Mouse (Mus musculus) kidney, embryonic 14.5 days (tissue): ENCODE data around the gene Hoxd9. TPM values are rescaled to one million over a fixed set of nuclear protein-coding genes. Genes with fewer than 3 reads are reported as not detected.

Experiments
- ATAC-seq: fragments of 200-750 bp; cut with Nextera tagmentation; 2 replicates; pipeline ENCODE4 v1.8.0; 2017; ENCODE audit warnings: moderate number of reproducible peaks, mild to moderate bottlenecking, moderate TSS enrichment, moderate library complexity; ENCODE audit not compliant: low FRiP score, low TSS enrichment
- H3K27ac ChIP-seq: fragments of 300-500 bp; sonication (generic); 2 replicates; pipeline ENCODE4 v1.5.1; 2014; ENCODE audit warnings: low read depth, mild to moderate bottlenecking, low read length, moderate library complexity, mixed read lengths
- H3K27me3 ChIP-seq: fragments of 300-500 bp; sonication (generic); 2 replicates; pipeline ENCODE4 v1.6.1; 2014; ENCODE audit warnings: mild to moderate bottlenecking, low read length; ENCODE audit not compliant: control insufficient read depth, insufficient read depth
- H3K36me3 ChIP-seq: fragments of 300-500 bp; sonication (generic); 2 replicates; pipeline ENCODE4 v1.6.1; 2014; ENCODE audit warnings: low read length, mixed read lengths; ENCODE audit not compliant: control insufficient read depth, insufficient read depth
- H3K4me1 ChIP-seq: fragments of 300-500 bp; sonication (generic); 2 replicates; pipeline ENCODE4 v1.6.1; 2014; ENCODE audit warnings: low read length, mixed read lengths; ENCODE audit not compliant: control insufficient read depth, insufficient read depth
- H3K4me2 ChIP-seq: fragments of 300-500 bp; sonication (generic); replicated peaks from 2 replicates; pipeline ENCODE4 v1.6.1; 2014; ENCODE audit warnings: low read depth, mild to moderate bottlenecking, low read length
- H3K4me3 ChIP-seq: fragments of 300-500 bp; sonication (generic); 2 replicates; pipeline ENCODE4 v1.5.1; 2014; ENCODE audit warnings: mild to moderate bottlenecking, low read length
- H3K9ac ChIP-seq: fragments of 300-500 bp; sonication (generic); 2 replicates; pipeline ENCODE4 v1.6.1; 2014; ENCODE audit warnings: low read depth, mild to moderate bottlenecking, low read length, moderate library complexity
- H3K9me3 ChIP-seq: fragments of 300-500 bp; sonication (generic); 2 replicates; pipeline ENCODE4 v1.6.1; 2016; ENCODE audit warnings: low read length; ENCODE audit not compliant: control insufficient read depth
- WGBS: fragments of 180-500 bp; shearing (Covaris S2); extraction: QIAGEN DNeasy Blood & Tissue Kit; methylation state at CpG from one replicate; pipeline ENCODE4 v1.1.7; 2014; 5-methylcytosine and 5-hydroxymethylcytosine counted together
- polyA plus RNA-seq: library from polyadenylated mRNA; unstranded; fragments of >200 nt; fragmentation: Nextera tagmentation; extraction: Ambion mirVana; gene quantifications from 2 replicates; pipeline ENCODE4 v1.2.1, GENCODE M21; 2014

Hoxd9 gene
- polyA plus RNA-seq, 1 experiment from 2014 or later = 36.2 TPM

GRCm38 (mm10) chr2:74740311-74741091, 43.0 kb downstream of the Hoxd9 start:
- peak overlapping the region; percentile 74 for H3K4me2 ChIP-seq
- no peaks in the 10 kb centered on the region; the same call in 1 of the 2 replicates for H3K36me3 ChIP-seq
- H3K9me3 ChIP-seq = no peaks in the 10 kb centered on the region
- peak; percentile 59 for ATAC-seq
- WGBS = 2% methylated on average over 43 of the region's 43 CpGs
- peaks cover 52% of the 10 kb centered on the region for H3K4me1 ChIP-seq
- no peaks in the 10 kb centered on the region for H3K27me3 ChIP-seq
- H3K4me3 ChIP-seq = peak overlapping the region; percentile 34
- peak overlapping the region; percentile 72 for H3K9ac ChIP-seq
- peak overlapping the region; percentile 95 for H3K27ac ChIP-seq

- no peak for ATAC-seq
Measured at GRCm38 (mm10) chr2:74741252-74741978, 43.9 kb downstream of the Hoxd9 start.

DNA sequence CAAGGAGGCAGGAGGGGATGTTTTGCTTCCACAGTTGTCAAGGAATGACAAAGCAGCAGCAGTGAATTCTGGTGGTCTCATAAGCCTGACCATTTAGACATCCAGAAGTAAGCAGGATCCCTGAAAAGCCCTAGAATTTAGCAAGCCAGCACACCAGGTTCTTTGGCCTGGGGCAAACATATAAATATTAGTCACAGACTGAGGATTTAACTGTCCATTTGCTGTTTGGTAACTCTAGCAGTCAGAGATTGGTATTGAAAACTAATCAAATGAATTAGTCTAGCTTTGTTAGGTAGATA, 44.4 kb downstream of the Hoxd9 start:
- H3K4me3 ChIP-seq = no peak overlapping the region

More at GRCm38 (mm10) chr2:74741252-74741978, 43.9 kb downstream of the Hoxd9 start:
- H3K9me3 ChIP-seq = no peaks in the 10 kb centered on the region
- H3K27me3 ChIP-seq = no peaks in the 10 kb centered on the region; the same call in 1 of the 2 replicates
- H3K4me1 ChIP-seq = peaks cover 49% of the 10 kb centered on the region
- peak overlapping the region; percentile 95 for H3K27ac ChIP-seq
- WGBS = 31% methylated on average over 2 of the region's 3 CpGs
- H3K4me2 ChIP-seq = no peak overlapping the region
- no peak overlapping the region for H3K4me3 ChIP-seq
- H3K9ac ChIP-seq = no peak overlapping the region
- no peaks in the 10 kb centered on the region; the same call in 1 of the 2 replicates for H3K36me3 ChIP-seq

DNA sequence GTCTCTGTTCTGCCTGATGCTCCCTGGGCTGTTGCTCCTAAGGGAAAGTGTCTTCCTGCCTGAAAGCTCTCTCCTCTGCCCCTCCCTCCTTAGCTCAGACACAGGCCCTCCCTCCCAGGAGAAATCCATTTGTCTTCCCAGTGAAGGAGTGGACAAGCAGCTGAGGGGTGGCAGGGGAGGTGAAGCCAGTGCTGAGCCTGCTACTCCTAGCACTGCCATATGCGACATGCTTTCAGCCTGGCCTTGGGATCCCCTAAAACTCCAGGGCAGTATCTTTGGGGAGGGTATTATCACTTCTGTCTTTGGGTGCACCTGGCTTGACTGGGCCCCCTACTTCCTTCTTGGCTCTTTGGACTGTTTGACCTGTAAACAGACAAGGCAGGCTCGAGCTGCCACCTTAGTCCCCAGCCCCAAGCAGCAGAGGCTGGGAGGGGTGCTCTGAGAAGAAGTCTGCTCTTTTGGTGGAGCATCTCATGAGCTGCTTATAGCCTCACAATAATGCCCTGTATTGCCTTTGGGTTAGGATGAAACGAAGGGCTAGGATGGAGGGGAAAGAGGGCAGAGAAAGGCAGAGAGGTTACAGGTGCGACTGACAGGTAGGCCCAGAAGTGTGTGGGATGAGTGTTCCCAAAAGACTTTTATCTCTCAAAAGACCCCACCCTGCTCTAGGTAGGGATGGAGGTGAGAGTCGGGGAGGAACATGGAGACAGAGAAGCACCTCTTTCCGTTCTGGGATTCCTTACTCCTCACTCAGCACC, 48.2 kb downstream of the Hoxd9 start:
- Histone ChIP-seq H3K9me3 (no peaks in the 10 kb centered on the region), H3K27ac (peak overlapping the region; percentile 59; the same call in 1 of the 2 replicates), H3K4me2 (peak overlapping the region; percentile 51), H3K27me3 (no peaks in the 10 kb centered on the region; the same call in 1 of the 2 replicates), H3K9ac (peak overlapping the region; percentile 62; the same call in 1 of the 2 replicates), H3K4me3 (peak overlapping the region; percentile 35), H3K4me1 (peaks cover 48% of the 10 kb centered on the region), H3K36me3 (no peaks in the 10 kb centered on the region; the same call in 1 of the 2 replicates)
- WGBS = 23% methylated on average over 6 of the region's 6 CpGs
- no peak for ATAC-seq

More for the DNA sequence above, 44.4 kb downstream of the Hoxd9 start:
- H3K27me3 ChIP-seq = no peaks in the 10 kb centered on the region; the same call in 1 of the 2 replicates
- H3K27ac ChIP-seq = no peak overlapping the region; the same call in 1 of the 2 replicates
- no peak overlapping the region for H3K9ac ChIP-seq
- no peaks in the 10 kb centered on the region for H3K9me3 ChIP-seq
- no peak for ATAC-seq
- peaks cover 52% of the 10 kb centered on the region for H3K4me1 ChIP-seq
- no peaks in the 10 kb centered on the region; the same call in 1 of the 2 replicates for H3K36me3 ChIP-seq
- no peak overlapping the region for H3K4me2 ChIP-seq

- H3K9ac ChIP-seq = peak overlapping the region; percentile 62
- H3K4me3 ChIP-seq = peak overlapping the region; percentile 35
- peaks cover 45% of the 10 kb centered on the region for H3K4me1 ChIP-seq
- H3K27me3 ChIP-seq = peaks cover 2% of the 10 kb centered on the region; the same call in 1 of the 2 replicates
- WGBS = 10% methylated on average over 58 of the region's 58 CpGs
- no peaks in the 10 kb centered on the region; the same call in 1 of the 2 replicates for H3K36me3 ChIP-seq
- peak overlapping the region; percentile 51 for H3K4me2 ChIP-seq
- peak overlapping the region; percentile 59; the same call in 1 of the 2 replicates for H3K27ac ChIP-seq
- ATAC-seq = no peak
- no peaks in the 10 kb centered on the region for H3K9me3 ChIP-seq
Measured at GRCm38 (mm10) chr2:74746298-74746921, 48.9 kb downstream of the Hoxd9 start.

DNA sequence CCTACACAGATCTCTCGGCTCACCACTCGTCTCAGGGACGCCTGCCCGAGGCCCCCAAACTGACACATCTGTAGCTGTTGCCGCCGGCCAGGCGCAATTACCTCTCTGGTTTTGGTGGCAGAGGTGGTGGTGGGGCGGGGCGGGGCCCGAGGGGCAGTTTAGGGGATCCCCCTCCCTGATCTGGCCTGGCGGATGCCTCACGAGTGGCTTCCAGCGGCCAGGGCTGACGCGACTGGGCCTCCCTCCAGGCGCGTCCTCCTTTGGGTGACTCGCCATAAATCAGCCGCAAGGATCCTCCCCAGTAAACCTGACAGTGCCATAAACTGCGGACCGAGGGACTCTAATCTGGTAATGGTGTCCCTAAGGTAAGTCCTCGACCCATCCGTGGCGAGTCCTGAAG, 49.5 kb downstream of the Hoxd9 start:
- Histone ChIP-seq H3K4me3 (peak overlapping the region; percentile 35), H3K27ac (peak overlapping the region; percentile 59), H3K36me3 (no peaks in the 10 kb centered on the region; the same call in 1 of the 2 replicates), H3K4me2 (peak overlapping the region; percentile 51), H3K4me1 (peaks cover 45% of the 10 kb centered on the region), H3K9ac (peak overlapping the region; percentile 62), H3K27me3 (peaks cover 7% of the 10 kb centered on the region; the same call in 1 of the 2 replicates), H3K9me3 (no peaks in the 10 kb centered on the region)
- WGBS = 8% methylated on average over 24 of the region's 24 CpGs
- ATAC-seq = no peak

GRCm38 (mm10) chr2:74747661-74748141, 50.2 kb downstream of the Hoxd9 start:
- Histone ChIP-seq H3K27ac (peak overlapping the region; percentile 90), H3K27me3 (peaks cover 7% of the 10 kb centered on the region; the same call in 1 of the 2 replicates), H3K9me3 (no peaks in the 10 kb centered on the region), H3K4me2 (peak overlapping the region; percentile 51), H3K4me3 (peak overlapping the region; percentile 35; the same call in 1 of the 2 replicates), H3K4me1 (peaks cover 45% of the 10 kb centered on the region), H3K36me3 (no peaks in the 10 kb centered on the region; the same call in 1 of the 2 replicates), H3K9ac (peak overlapping the region; percentile 62; the same call in 1 of the 2 replicates)
- 37% methylated on average over 11 of the region's 11 CpGs for WGBS
- ATAC-seq = no peak
